Mouse (Mus musculus) ES-Bruce4 (cell line): Measurements from ENCODE around the gene Mpzl1. TPM values are rescaled to one million over a fixed set of nuclear protein-coding genes. Genes with fewer than 3 reads are reported as not detected.

Experiments
- H3K27ac ChIP-seq: 2 replicates; pipeline ENCODE4 v1.5.1; 2012; ENCODE audit warnings: low read length, inconsistent platforms; ENCODE audit not compliant: insufficient read depth
- H3K27me3 ChIP-seq: 2 replicates; pipeline ENCODE4 v1.6.1; 2012; ENCODE audit warnings: mild to moderate bottlenecking, low read length, inconsistent platforms; ENCODE audit not compliant: control insufficient read depth, poor library complexity, insufficient read depth, severe bottlenecking
- H3K36me3 ChIP-seq: 2 replicates; pipeline ENCODE4 v1.6.1; 2012; ENCODE audit warnings: inconsistent platforms, mild to moderate bottlenecking, low read length, moderate library complexity; ENCODE audit not compliant: control insufficient read depth, poor library complexity, insufficient read depth, severe bottlenecking
- H3K4me1 ChIP-seq: one replicate; pipeline ENCODE4 v1.8.1; 2011; ENCODE audit warnings: low read length; ENCODE audit not compliant: control insufficient read depth, insufficient read depth
- H3K4me3 ChIP-seq: 2 replicates; pipeline ENCODE4 v1.5.1; 2011; ENCODE audit warnings: low read depth, mild to moderate bottlenecking, low read length
- H3K9ac ChIP-seq: 2 replicates; pipeline ENCODE4 v1.6.1; 2012; ENCODE audit warnings: low read depth, mild to moderate bottlenecking, inconsistent platforms; ENCODE audit not compliant: poor library complexity, severe bottlenecking
- H3K9me3 ChIP-seq: replicated peaks from 2 replicates; pipeline ENCODE4 v1.6.1; 2012; ENCODE audit warnings: mild to moderate bottlenecking, low read length, inconsistent platforms; ENCODE audit not compliant: control insufficient read depth, poor library complexity, insufficient read depth, severe bottlenecking
- CTCF ChIP-seq: IDR thresholded peaks from one replicate; pipeline ENCODE4 v1.8.1; 2011; ENCODE audit warnings: low read depth, low read length
- EP300 ChIP-seq: IDR thresholded peaks from 2 replicates; pipeline ENCODE4 v1.6.1; 2011; ENCODE audit warnings: low read depth, low read length; ENCODE audit not compliant: insufficient read depth
- POLR2A ChIP-seq: IDR thresholded peaks from one replicate; pipeline ENCODE4 v1.8.1; 2011; ENCODE audit warnings: low read length; ENCODE audit not compliant: insufficient read depth
- polyA plus RNA-seq: library from polyadenylated mRNA; stranded (reverse); fragments of >200 nt; gene quantifications from 2 replicates; pipeline ENCODE4 v1.2.4, GENCODE M21; 2011; ENCODE audit warnings: low read depth; ENCODE audit not compliant: missing spikeins, insufficient read depth, insufficient read length

The Mpzl1 gene
- polyA plus RNA-seq, 1 experiment: 122 TPM

- Histone ChIP-seq H3K4me1 (no peaks in the 10 kb centered on the region), H3K36me3 (peaks cover 19% of the 10 kb centered on the region), H3K27me3 (no peaks in the 10 kb centered on the region), H3K27ac (no peak overlapping the region), H3K4me3 (no peak overlapping the region), H3K9me3 (no peaks in the 10 kb centered on the region), H3K9ac (no peak overlapping the region)
- no peak for TF ChIP-seq CTCF
- no peak for TF ChIP-seq EP300
- TF ChIP-seq POLR2A: no peak
Measured at GRCm38 (mm10) chr1:165601775-165602280, 32.5 kb downstream of the Mpzl1 start.

- no peaks in the 10 kb centered on the region for H3K4me1 ChIP-seq
Measured at GRCm38 (mm10) chr1:165594699-165595421, 39.5 kb downstream of the Mpzl1 start.

GRCm38 (mm10) chr1:165592295-165593082 is 41.8 kb downstream of the Mpzl1 start:
- Histone ChIP-seq H3K9ac (no peak overlapping the region), H3K4me1 (no peaks in the 10 kb centered on the region), H3K36me3 (peaks cover 13% of the 10 kb centered on the region), H3K27ac (no peak overlapping the region), H3K9me3 (no peaks in the 10 kb centered on the region), H3K27me3 (no peaks in the 10 kb centered on the region), H3K4me3 (no peak overlapping the region)
- TF ChIP-seq POLR2A (no peak), CTCF (no peak), EP300 (no peak)

More at GRCm38 (mm10) chr1:165594699-165595421, 39.5 kb downstream of the Mpzl1 start:
- no peaks in the 10 kb centered on the region for H3K9me3 ChIP-seq
- H3K9ac ChIP-seq: no peak overlapping the region
- peaks cover 15% of the 10 kb centered on the region for H3K36me3 ChIP-seq
- H3K27ac ChIP-seq: no peak overlapping the region
- no peak overlapping the region for H3K4me3 ChIP-seq
- TF ChIP-seq POLR2A (no peak), EP300 (no peak), CTCF (no peak)
- H3K27me3 ChIP-seq: no peaks in the 10 kb centered on the region

DNA sequence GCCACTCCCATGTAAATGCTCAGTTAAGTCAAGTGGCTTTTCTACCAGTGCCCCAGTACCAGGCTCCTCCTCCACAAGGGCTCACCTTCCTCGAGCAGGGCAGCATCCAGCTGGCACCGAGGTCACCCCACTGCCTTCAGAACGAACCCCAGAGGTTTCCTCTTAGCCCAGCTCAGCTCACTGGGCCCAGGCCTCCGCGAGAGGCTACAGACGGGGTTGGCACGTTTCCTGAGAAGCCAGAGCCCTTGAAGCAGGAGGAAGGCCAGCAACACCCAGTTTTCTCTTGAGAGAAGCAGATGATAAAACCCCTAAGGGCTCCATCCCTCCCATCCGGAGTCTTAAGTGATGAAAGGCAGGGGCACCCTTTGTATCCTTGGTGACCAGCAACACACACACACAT is 43.6 kb downstream of the Mpzl1 start:
- no peak for TF ChIP-seq CTCF
- no peak for TF ChIP-seq EP300
- no peak for TF ChIP-seq POLR2A
- no peak overlapping the region for H3K4me3 ChIP-seq
- H3K27me3 ChIP-seq: no peaks in the 10 kb centered on the region
- no peaks in the 10 kb centered on the region for H3K4me1 ChIP-seq
- H3K9me3 ChIP-seq: no peaks in the 10 kb centered on the region
- no peak overlapping the region for H3K9ac ChIP-seq
- no peak overlapping the region for H3K27ac ChIP-seq
- peaks cover 13% of the 10 kb centered on the region for H3K36me3 ChIP-seq

GRCm38 (mm10) chr1:165589280-165590048 is 44.9 kb downstream of the Mpzl1 start:
- H3K4me1 ChIP-seq: no peaks in the 10 kb centered on the region
- H3K9me3 ChIP-seq: no peaks in the 10 kb centered on the region
- no peak overlapping the region for H3K4me3 ChIP-seq
- H3K36me3 ChIP-seq: peaks cover 13% of the 10 kb centered on the region
- no peak overlapping the region for H3K27ac ChIP-seq
- TF ChIP-seq EP300 (no peak), CTCF (no peak), POLR2A (no peak)
- no peaks in the 10 kb centered on the region for H3K27me3 ChIP-seq
- no peak overlapping the region for H3K9ac ChIP-seq
